ENCODE assay signal across 9 mouse cellular contexts in genomic region chr8:84025863-84026262, GRCm38 (mm10). TPM values are rescaled to one million over a fixed set of nuclear protein-coding genes. Genes with fewer than 3 reads are reported as not detected.
DNase-seq lines count a peak whose midpoint lies in the region; ATAC-seq and TF ChIP-seq lines count a peak whose summit lies in the region.
"Had no signal": no experiment of that assay in that cellular context is flagged by ENCODE, and none has a peak within 500 bp of the region (broad histone marks: within the 10 kb centered on the region; RNA-seq: fewer than 3 reads in every experiment).

No protein-coding gene starts in this region.

- H3K27ac ChIP-seq in ES-Bruce4 (ENCODE audit: insufficient read depth, low read length) = peak overlapping the region; percentile 4; the same call in 1 of the 2 replicates
- no peak overlapping the region for H3K27ac ChIP-seq in embryonic facial prominence, embryonic 14.5 days (replicated peaks; ENCODE audit: low read depth, low read length)
- no peak overlapping the region for H3K27ac ChIP-seq in hindbrain, postnatal 0 days
- no peak overlapping the region for H3K27ac ChIP-seq in stomach, embryonic 14.5 days (ENCODE audit: low read length)

- no peak for TF ChIP-seq CTCF in ES-Bruce4 (IDR thresholded peaks at IDR 0.05; ENCODE audit: low read depth, low read length)
- no peak for TF ChIP-seq CTCF in hindbrain, postnatal 0 days (IDR thresholded peaks at IDR 0.05; ENCODE audit: low read depth)

- peaks cover 17% of the 10 kb centered on the region for H3K36me3 ChIP-seq in ES-Bruce4 (ENCODE audit: control insufficient read depth, insufficient read depth, low read length, poor library complexity, severe bottlenecking)
- H3K36me3 ChIP-seq in embryonic facial prominence, embryonic 14.5 days (ENCODE audit: control insufficient read depth, insufficient read depth, low read length) = no peaks in the 10 kb centered on the region
- no peaks in the 10 kb centered on the region for H3K36me3 ChIP-seq in hindbrain, postnatal 0 days (ENCODE audit: insufficient read depth, low read length)
- H3K36me3 ChIP-seq in stomach, embryonic 14.5 days (ENCODE audit: control insufficient read depth, insufficient read depth, low read length) = no peaks in the 10 kb centered on the region
- H3K36me3 ChIP-seq: G1E had no signal

- H3K4me1 ChIP-seq in ES-Bruce4 (ENCODE audit: control insufficient read depth, insufficient read depth, low read length) = peaks cover 12% of the 10 kb centered on the region
- peaks cover 5% of the 10 kb centered on the region; the same call in 1 of the 2 replicates for H3K4me1 ChIP-seq in embryonic facial prominence, embryonic 14.5 days (ENCODE audit: control insufficient read depth, insufficient read depth, low read length)
- peaks cover 7% of the 10 kb centered on the region; the same call in 1 of the 2 replicates for H3K4me1 ChIP-seq in hindbrain, postnatal 0 days (ENCODE audit: insufficient read depth, low read length)
- peaks cover 19% of the 10 kb centered on the region for H3K4me1 ChIP-seq in stomach, embryonic 14.5 days (ENCODE audit: control insufficient read depth, insufficient read depth, low read length)

- peak overlapping the region; percentile 81 for H3K9ac ChIP-seq in ES-Bruce4 (ENCODE audit: low read depth, poor library complexity, severe bottlenecking)
- peak overlapping the region; percentile 60 for H3K9ac ChIP-seq in embryonic facial prominence, embryonic 14.5 days (ENCODE audit: low read depth, low read length)
- H3K9ac ChIP-seq in hindbrain, postnatal 0 days (replicated peaks; ENCODE audit: low read length) = peak overlapping the region; percentile 49
- peak overlapping the region; percentile 18; the same call in 1 of the 2 replicates for H3K9ac ChIP-seq in stomach, embryonic 14.5 days (replicated peaks; ENCODE audit: low read depth, low read length)

- H3K9me3 ChIP-seq in ES-Bruce4 (replicated peaks; ENCODE audit: control insufficient read depth, insufficient read depth, low read length, poor library complexity, severe bottlenecking) = no peaks in the 10 kb centered on the region; the same call in 1 of the 2 replicates
- no peaks in the 10 kb centered on the region for H3K9me3 ChIP-seq in embryonic facial prominence, embryonic 14.5 days (ENCODE audit: control insufficient read depth, low read length)
- H3K9me3 ChIP-seq in hindbrain, postnatal 0 days (ENCODE audit: low read length) = no peaks in the 10 kb centered on the region
- H3K9me3 ChIP-seq in stomach, embryonic 14.5 days (ENCODE audit: control insufficient read depth, low read depth, low read length) = no peaks in the 10 kb centered on the region
- H3K9me3 ChIP-seq: G1E had no signal

- peak; percentile 85 for ATAC-seq in embryonic facial prominence, embryonic 14.5 days (ENCODE audit: low read depth)
- ATAC-seq in hindbrain, postnatal 0 days = peak; percentile 65; the same call in 1 of the 2 replicates
- peak; percentile 61 for ATAC-seq in megakaryocyte progenitor cell, adult 5-6 weeks (replicated peaks; ENCODE audit: poor library complexity)
- ATAC-seq in stomach, embryonic 14.5 days (ENCODE audit: insufficient number of reproducible peaks, insufficient read depth, low FRiP score, low read depth) = peak; percentile 64

- no peak for TF ChIP-seq EP300 in ES-Bruce4 (IDR thresholded peaks at IDR 0.05; ENCODE audit: insufficient read depth, low read depth, low read length)

- intact Hi-C loops in gastrocnemius, postnatal 14 days (cut with DNase I; ENCODE audit: low total_unique reads) = no loop called here

- 1% methylated on average over 32 of the region's 41 CpGs for WGBS in embryonic facial prominence, embryonic 14.5 days
- under 1% methylated on average over 41 of the region's 41 CpGs for WGBS in hindbrain, postnatal 0 days
- WGBS in stomach, embryonic 14.5 days = 1% methylated on average over 41 of the region's 41 CpGs

- peak overlapping the region; percentile 82 for H3K4me2 ChIP-seq in embryonic facial prominence, embryonic 14.5 days (ENCODE audit: low read depth, low read length)
- H3K4me2 ChIP-seq in hindbrain, postnatal 0 days (ENCODE audit: low read depth, low read length) = peak overlapping the region; percentile 72
- peak overlapping the region; percentile 54 for H3K4me2 ChIP-seq in stomach, embryonic 14.5 days (replicated peaks; ENCODE audit: low read depth, low read length)

- peak overlapping the region; percentile 71 for H3K4me3 ChIP-seq in ES-Bruce4 (ENCODE audit: low read depth, low read length)
- H3K4me3 ChIP-seq in embryonic facial prominence, embryonic 14.5 days (ENCODE audit: low read depth, low read length) = peak overlapping the region; percentile 49
- H3K4me3 ChIP-seq in hindbrain, postnatal 0 days (ENCODE audit: low read length) = peak overlapping the region; percentile 48
- peak overlapping the region; percentile 33 for H3K4me3 ChIP-seq in stomach, embryonic 14.5 days (ENCODE audit: low read depth, low read length)

- peak; percentile 73 for TF ChIP-seq POLR2A in ES-Bruce4 (IDR thresholded peaks at IDR 0.05; ENCODE audit: insufficient read depth, low read length)

- peak; percentile 71 for DNase-seq in gastrocnemius, postnatal 14 days
- no peak for DNase-seq in gastrocnemius, adult 18-20 months (ENCODE audit: low spot score)
- peak; percentile 90 for DNase-seq in embryonic facial prominence, embryonic 14.5 days (ENCODE audit: low spot score)
- DNase-seq in hindbrain, postnatal 0 days (ENCODE audit: low spot score) = peak; percentile 63
- no peak for DNase-seq in layer of hippocampus, adult 9-10 months (ENCODE audit: low spot score)

- no peaks in the 10 kb centered on the region for H3K27me3 ChIP-seq in ES-Bruce4 (ENCODE audit: control insufficient read depth, insufficient read depth, low read length, poor library complexity, severe bottlenecking)
- H3K27me3 ChIP-seq in embryonic facial prominence, embryonic 14.5 days (replicated peaks; ENCODE audit: control insufficient read depth, insufficient read depth, low read length) = 0 out of 2 replicates have a peak, but pooled peaks cover 7% of the 10 kb centered on the region
- no peaks in the 10 kb centered on the region for H3K27me3 ChIP-seq in hindbrain, postnatal 0 days (ENCODE audit: insufficient read depth, low read length)
- no peaks in the 10 kb centered on the region for H3K27me3 ChIP-seq in stomach, embryonic 14.5 days (ENCODE audit: control insufficient read depth, insufficient read depth, low read length)

RNA-seq across cellular contexts. Expression of gene Palm3, which starts 4.6 kb away (rescaled TPM):
- total RNA-seq in gastrocnemius, postnatal 14 days (2021) = under 1 TPM; 0.25 to 0.51 TPM
- total RNA-seq in gastrocnemius, adult 18-20 months (2021) = under 1 TPM; 0.09 to 0.11 TPM
- 61.7 and 62.8 TPM in 2 replicates for polyA plus RNA-seq in ES-Bruce4 (2011; ENCODE audit: insufficient read depth, insufficient read length, low read depth, missing spikeins)
- polyA plus RNA-seq in embryonic facial prominence, embryonic 14.5 days (2014; fragmentation: Nextera tagmentation; extraction: Ambion mirVana) = 3.3 and 3.6 TPM in 2 replicates
- 4.5 and 9.6 TPM in 2 replicates for total RNA-seq in hindbrain, postnatal 0 days (2014; rRNA removed)
- polyA plus RNA-seq in hindbrain, postnatal 0 days (2015; fragmentation: Nextera tagmentation; extraction: Ambion mirVana) = 8.2 and 8.8 TPM in 2 replicates
- not detected in 2 replicates for total RNA-seq in megakaryocyte progenitor cell, adult 5-6 weeks (2015)
- total RNA-seq in megakaryocyte progenitor cell, adult 5-6 weeks (2017) = not detected in 2 replicates
- polyA plus RNA-seq in stomach, embryonic 14.5 days (2014; fragmentation: Nextera tagmentation; extraction: Ambion mirVana) = 3.2 and 3.6 TPM in 2 replicates
- total RNA-seq: G1E had no signal

RNA-seq across cellular contexts. Expression of gene 2210011C24Rik, which starts 13.9 kb away (rescaled TPM):
- total RNA-seq in gastrocnemius, postnatal 14 days (2021) = 1 to 10 TPM; 2.9 to 4.2 TPM
- total RNA-seq in gastrocnemius, adult 18-20 months (2021) = 1 to 10 TPM; 2.0 to 2.4 TPM
- 11.2 and 15.9 TPM in 2 replicates for polyA plus RNA-seq in ES-Bruce4 (2011; ENCODE audit: insufficient read depth, insufficient read length, low read depth, missing spikeins)
- 0.66 and 1.4 TPM in 2 replicates for polyA plus RNA-seq in embryonic facial prominence, embryonic 14.5 days (2014; fragmentation: Nextera tagmentation; extraction: Ambion mirVana)
- 0.25 and 4.2 TPM in 2 replicates for total RNA-seq in hindbrain, postnatal 0 days (2014; rRNA removed)
- 1.2 and 1.9 TPM in 2 replicates for polyA plus RNA-seq in hindbrain, postnatal 0 days (2015; fragmentation: Nextera tagmentation; extraction: Ambion mirVana)
- total RNA-seq in megakaryocyte progenitor cell, adult 5-6 weeks (2015) = not detected in 2 replicates
- not detected in 2 replicates for total RNA-seq in megakaryocyte progenitor cell, adult 5-6 weeks (2017)
- polyA plus RNA-seq in stomach, embryonic 14.5 days (2014; fragmentation: Nextera tagmentation; extraction: Ambion mirVana) = 1.1 and 1.3 TPM in 2 replicates
- total RNA-seq: G1E had no signal
- polyA plus RNA-seq: G1E had no signal

RNA-seq across cellular contexts. Expression of gene Il27ra, which starts 16.5 kb away (rescaled TPM):
- total RNA-seq in gastrocnemius, postnatal 14 days (2021) = 1 to 10 TPM in 1 of 2 experiments, under 1 TPM in 1; 0.84 to 1.1 TPM
- under 1 TPM; 0.37 to 0.66 TPM for total RNA-seq in gastrocnemius, adult 18-20 months (2021)
- polyA plus RNA-seq in ES-Bruce4 (2011; ENCODE audit: insufficient read depth, insufficient read length, low read depth, missing spikeins) = 0.33 and 0.61 TPM in 2 replicates
- polyA plus RNA-seq in embryonic facial prominence, embryonic 14.5 days (2014; fragmentation: Nextera tagmentation; extraction: Ambion mirVana) = 1.5 and 1.8 TPM in 2 replicates
- total RNA-seq in hindbrain, postnatal 0 days (2014; rRNA removed) = 0.29 and 0.47 TPM in 2 replicates
- polyA plus RNA-seq in hindbrain, postnatal 0 days (2015; fragmentation: Nextera tagmentation; extraction: Ambion mirVana) = 0.29 and 0.62 TPM in 2 replicates
- total RNA-seq in megakaryocyte progenitor cell, adult 5-6 weeks (2015) = 0.85 and 1.9 TPM in 2 replicates
- 1.9 TPM in 2 replicates for total RNA-seq in megakaryocyte progenitor cell, adult 5-6 weeks (2017)
- 1.1 and 1.3 TPM in 2 replicates for polyA plus RNA-seq in stomach, embryonic 14.5 days (2014; fragmentation: Nextera tagmentation; extraction: Ambion mirVana)
- total RNA-seq: G1E had no signal
- polyA plus RNA-seq: G1E had no signal

RNA-seq across cellular contexts. Expression of gene Rln3, which starts 18.9 kb away (rescaled TPM):
- not detected for total RNA-seq in gastrocnemius, postnatal 14 days (2021)
- not detected for total RNA-seq in gastrocnemius, adult 18-20 months (2021)
- polyA plus RNA-seq in ES-Bruce4 (2011; ENCODE audit: insufficient read depth, insufficient read length, low read depth, missing spikeins) = 1.4 and 1.9 TPM in 2 replicates
- polyA plus RNA-seq in embryonic facial prominence, embryonic 14.5 days (2014; fragmentation: Nextera tagmentation; extraction: Ambion mirVana) = 0.47 TPM in 1 of 2 replicates, not detected in the other
- 9.0 and 18.8 TPM in 2 replicates for total RNA-seq in hindbrain, postnatal 0 days (2014; rRNA removed)
- polyA plus RNA-seq in hindbrain, postnatal 0 days (2015; fragmentation: Nextera tagmentation; extraction: Ambion mirVana) = 6.1 and 6.6 TPM in 2 replicates
- not detected in 2 replicates for total RNA-seq in megakaryocyte progenitor cell, adult 5-6 weeks (2015)
- not detected in 2 replicates for total RNA-seq in megakaryocyte progenitor cell, adult 5-6 weeks (2017)
- polyA plus RNA-seq in stomach, embryonic 14.5 days (2014; fragmentation: Nextera tagmentation; extraction: Ambion mirVana) = not detected in 2 replicates
- total RNA-seq: G1E had no signal
- polyA plus RNA-seq: G1E had no signal

RNA-seq across cellular contexts. Expression of gene 1700067K01Rik, which starts 24.6 kb away (rescaled TPM):
- total RNA-seq in gastrocnemius, postnatal 14 days (2021) = not detected
- not detected for total RNA-seq in gastrocnemius, adult 18-20 months (2021)
- 1.5 and 2.4 TPM in 2 replicates for polyA plus RNA-seq in ES-Bruce4 (2011; ENCODE audit: insufficient read depth, insufficient read length, low read depth, missing spikeins)
- 0.77 and 1.1 TPM in 2 replicates for polyA plus RNA-seq in embryonic facial prominence, embryonic 14.5 days (2014; fragmentation: Nextera tagmentation; extraction: Ambion mirVana)
- total RNA-seq in hindbrain, postnatal 0 days (2014; rRNA removed) = not detected in 2 replicates
- 0.49 and 0.51 TPM in 2 replicates for polyA plus RNA-seq in hindbrain, postnatal 0 days (2015; fragmentation: Nextera tagmentation; extraction: Ambion mirVana)
- total RNA-seq in megakaryocyte progenitor cell, adult 5-6 weeks (2015) = 0.67 TPM in 1 of 2 replicates, not detected in the other
- total RNA-seq in megakaryocyte progenitor cell, adult 5-6 weeks (2017) = 0.37 and 2.0 TPM in 2 replicates
- polyA plus RNA-seq in stomach, embryonic 14.5 days (2014; fragmentation: Nextera tagmentation; extraction: Ambion mirVana) = 0.71 and 0.87 TPM in 2 replicates

Comparison
In these comparisons a context has a peak if more than half of its experiments do, and no peak if none do; other contexts are left out.
1. DNase-seq: peak in gastrocnemius, postnatal 14 days (single experiment), embryonic facial prominence, embryonic 14.5 days (single experiment) and hindbrain, postnatal 0 days (single experiment); none in gastrocnemius, adult 18-20 months (single experiment) and layer of hippocampus, adult 9-10 months (single experiment).
2. H3K9ac ChIP-seq: peak in every context shown above with its lines; median percentile 81 in ES-Bruce4; 60 in embryonic facial prominence, embryonic 14.5 days; 49 in hindbrain, postnatal 0 days; 18 in stomach, embryonic 14.5 days.
3. Peak in every context shown above with its lines, with median percentiles within 50 percentile points of each other: H3K4me3 ChIP-seq, ATAC-seq and H3K4me2 ChIP-seq.